Mouse (Mus musculus) CH12.LX (cell line): Measurements from ENCODE around the gene Ptprd. TPM values are rescaled to one million over a fixed set of nuclear protein-coding genes. Genes with fewer than 3 reads are reported as not detected.
"Not testable (repeated sequence)": the region's sequence is repeated elsewhere in the genome, so short reads cannot be mapped to it uniquely, and the experiment has no call there.

ENCODE experiments used
- DNase-seq: peaks from one replicate; pipeline ENCODE4 v3.0.0-alpha.2; 2013; ENCODE audit errors: extremely low read depth
- H3K27ac ChIP-seq: 2 replicates; pipeline ENCODE4 v1.5.1; 2012; ENCODE audit warnings: low read depth, mild to moderate bottlenecking, control low read depth, moderate library complexity; ENCODE audit not compliant: insufficient read depth
- H3K27me3 ChIP-seq: replicated peaks from 2 replicates; pipeline ENCODE3; 2012; ENCODE audit warnings: inconsistent platforms
- H3K36me3 ChIP-seq, 2 experiments: replicated peaks in 1 of 2; 2 replicates each; pipeline versions ENCODE3 to v1.6.1; 2012; ENCODE audit warnings: inconsistent platforms in 1 of 2, low read length in 1 of 2, mild to moderate bottlenecking in 1 of 2, mixed read lengths in 1 of 2, moderate library complexity in 1 of 2; ENCODE audit not compliant: control insufficient read depth in 1 of 2, insufficient read depth in 1 of 2
- H3K4me1 ChIP-seq, 2 experiments: 2 replicates each; pipeline ENCODE4 v1.6.1; 2012; ENCODE audit warnings: inconsistent platforms in 1 of 2, moderate library complexity in 1 of 2; ENCODE audit not compliant: insufficient read depth in 2 of 2, control insufficient read depth in 1 of 2
- H3K4me2 ChIP-seq: 2 replicates; pipeline ENCODE4 v1.6.1; 2012; ENCODE audit warnings: low read depth, mild to moderate bottlenecking, control low read depth; ENCODE audit not compliant: poor library complexity, insufficient read depth, severe bottlenecking
- H3K4me3 ChIP-seq, 3 experiments: fragments of 150-350 bp in 1 of 3; sonication (generic) in 1 of 3; replicated peaks in 1 of 3; 2 replicates each; pipeline versions ENCODE3 to v1.5.1; 2011 to 2012; ENCODE audit warnings: low read depth in 2 of 3, low read length in 2 of 3, mild to moderate bottlenecking in 2 of 3, moderate library complexity in 2 of 3, control low read depth in 1 of 3, improper control_type of control experiment in 1 of 3, inconsistent platforms in 1 of 3, mixed read lengths in 1 of 3; ENCODE audit not compliant: poor library complexity in 1 of 3
- H3K79me2 ChIP-seq: replicated peaks from 2 replicates; pipeline ENCODE4 v1.6.1; 2012; ENCODE audit warnings: mild to moderate bottlenecking, moderate library complexity; ENCODE audit not compliant: control insufficient read depth, poor library complexity, insufficient read depth, severe bottlenecking; ENCODE audit errors: extremely low read depth
- H3K9ac ChIP-seq: 2 replicates; pipeline ENCODE4 v1.6.1; 2012; ENCODE audit warnings: low read depth, mild to moderate bottlenecking, control low read depth, moderate library complexity; ENCODE audit not compliant: insufficient read depth
- H3K9me3 ChIP-seq: replicated peaks from 2 replicates; pipeline ENCODE3; 2012; ENCODE audit warnings: low read length, inconsistent platforms, mixed read lengths
- CHD1 ChIP-seq: IDR thresholded peaks from 2 replicates; pipeline ENCODE4 v1.6.1; 2012; ENCODE audit warnings: low read depth, low read length, improper control_type of control experiment, inconsistent platforms
- CHD2 ChIP-seq: IDR thresholded peaks from 2 replicates; pipeline ENCODE4 v1.6.1; 2011; ENCODE audit warnings: low read length, improper control_type of control experiment
- ELF1 ChIP-seq: IDR thresholded peaks from 2 replicates; pipeline ENCODE4 v1.6.1; 2014; ENCODE audit warnings: low read depth, mild to moderate bottlenecking, inconsistent platforms, low read length, improper control_type of control experiment
- ETS1 ChIP-seq: conservative IDR thresholded peaks from 2 replicates; pipeline ENCODE4 v1.6.1; 2012; ENCODE audit warnings: low read depth, mild to moderate bottlenecking, inconsistent platforms, low read length, improper control_type of control experiment, moderate library complexity
- IRF4 ChIP-seq: IDR thresholded peaks from 2 replicates; pipeline ENCODE4 v1.6.1; 2014; ENCODE audit warnings: low read depth, mild to moderate bottlenecking, inconsistent platforms, low read length, improper control_type of control experiment
- JUN ChIP-seq: IDR thresholded peaks from 2 replicates; pipeline ENCODE4 v1.6.1; 2011; ENCODE audit warnings: low read depth, mild to moderate bottlenecking, low read length, improper control_type of control experiment, moderate library complexity; ENCODE audit not compliant: insufficient read depth
- JUND ChIP-seq: conservative IDR thresholded peaks from 2 replicates; pipeline ENCODE4 v1.6.1; 2011; ENCODE audit warnings: low read depth, low read length, improper control_type of control experiment
- KAT2A ChIP-seq: IDR thresholded peaks from 2 replicates; pipeline ENCODE4 v1.6.1; 2012; ENCODE audit warnings: low read length, improper control_type of control experiment, inconsistent platforms; ENCODE audit not compliant: insufficient replicate concordance
- MEF2A ChIP-seq: IDR thresholded peaks from 2 replicates; pipeline ENCODE4 v1.6.1; 2014; ENCODE audit warnings: low read depth, mild to moderate bottlenecking, inconsistent platforms, low read length, improper control_type of control experiment, borderline replicate concordance
- NELFE ChIP-seq: IDR thresholded peaks from 2 replicates; pipeline ENCODE4 v1.6.1; 2011; ENCODE audit warnings: low read depth, low read length, improper control_type of control experiment
- NRF1 ChIP-seq: IDR thresholded peaks from 2 replicates; pipeline ENCODE4 v1.6.1; 2014; ENCODE audit warnings: low read depth, mild to moderate bottlenecking, inconsistent platforms, low read length, improper control_type of control experiment, moderate library complexity
- POLR2AphosphoS2 ChIP-seq: IDR thresholded peaks from 2 replicates; pipeline ENCODE4 v1.6.1; 2011; ENCODE audit warnings: low read depth, low read length, improper control_type of control experiment
- RAD21 ChIP-seq: IDR thresholded peaks from 2 replicates; pipeline ENCODE4 v1.6.1; 2011; ENCODE audit warnings: low read depth, mild to moderate bottlenecking, low read length, improper control_type of control experiment, moderate library complexity
- RCOR1 ChIP-seq: conservative IDR thresholded peaks from 2 replicates; pipeline ENCODE4 v1.6.1; 2012; ENCODE audit warnings: low read depth, mild to moderate bottlenecking, inconsistent platforms, low read length, improper control_type of control experiment
- SMC3 ChIP-seq: IDR thresholded peaks from 2 replicates; pipeline ENCODE4 v1.6.1; 2011; ENCODE audit warnings: low read depth, low read length, improper control_type of control experiment
- TBP ChIP-seq: conservative IDR thresholded peaks from 2 replicates; pipeline ENCODE4 v1.6.1; 2011; ENCODE audit warnings: low read depth, low read length, improper control_type of control experiment
- TCF12 ChIP-seq: IDR thresholded peaks from 2 replicates; pipeline ENCODE4 v1.6.1; 2014; ENCODE audit warnings: low read depth, mild to moderate bottlenecking, inconsistent platforms, low read length, improper control_type of control experiment
- ZC3H11A ChIP-seq: IDR thresholded peaks from 2 replicates; pipeline ENCODE4 v1.6.1; 2012; ENCODE audit warnings: low read depth, mild to moderate bottlenecking, inconsistent platforms, low read length, improper control_type of control experiment
- dilution Hi-C: fragments of 300-500 bp; cut with MboI; formaldehyde crosslinking; loops from 2 replicates; pipeline ENCODE4 v1.14.3; 2020; ENCODE audit warnings: low sequenced_read_pairs; ENCODE audit not compliant: extremely low pct_unique_long_range_greater_than_20kb, extremely low pct_ligation_motif_present
- in situ Hi-C: fragments of 300-500 bp; cut with MboI; formaldehyde crosslinking; loops from 3 replicates; pipeline ENCODE4 v1.14.3; 2019; ENCODE audit warnings: low sequenced_read_pairs, low pct_ligation_motif_present, low pct_unique_long_range_greater_than_20kb, mixed read lengths
- polyA plus RNA-seq: library from polyadenylated mRNA; unstranded; fragments of >175 nt; gene quantifications from 2 replicates; pipeline ENCODE4 v1.2.1, GENCODE M21; 2012; ENCODE audit warnings: low read depth; ENCODE audit not compliant: insufficient read length
- total RNA-seq, 2 experiments: library from RNA; depleted of rRNA; stranded (reverse); fragments of 300-350 nt in 1 of 2; fragments of >200 nt in 1 of 2; gene quantifications; 2 replicates each; pipeline ENCODE4 v1.2.3; 2012 to 2014

Ptprd gene
- total and polyA plus RNA-seq, 3 experiments, result not detected

DNA sequence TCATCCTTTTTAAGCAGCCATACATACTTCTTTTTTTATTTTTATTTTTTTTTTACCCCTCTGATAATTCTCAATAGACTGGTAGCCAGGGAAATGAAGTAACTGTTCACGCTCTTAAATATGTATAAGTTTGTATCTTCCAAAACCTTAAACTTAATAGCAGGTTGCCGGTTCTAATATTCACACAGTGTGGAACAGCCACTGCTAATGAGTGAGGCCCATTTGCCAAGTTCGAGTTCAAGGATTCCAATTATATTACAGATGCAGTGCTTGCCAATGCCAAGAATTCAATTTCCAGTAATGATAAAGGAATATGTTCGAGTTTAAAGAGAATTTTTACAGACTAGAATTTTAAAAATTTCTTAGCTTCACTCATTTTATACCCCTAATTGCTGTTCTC lies 322.3 kb downstream of the Ptprd start:
- Histone ChIP-seq H3K27me3 (no peaks in the 10 kb centered on the region), H3K4me3 (no peak overlapping the region), H3K27ac (no peak overlapping the region), H3K4me2 (no peak overlapping the region), H3K36me3 (no peaks in the 10 kb centered on the region), H3K79me2 (no peaks in the 10 kb centered on the region), H3K9me3 (peaks cover 24% of the 10 kb centered on the region), H3K4me1 (no peaks in the 10 kb centered on the region), H3K9ac (no peak overlapping the region)
- in situ Hi-C loops, result no loop called here
- no peak for DNase-seq
- dilution Hi-C loops, result no loop called here
- TF ChIP-seq MEF2A (no peak), SMC3 (no peak), CHD2 (no peak), TBP (no peak), KAT2A (no peak), POLR2AphosphoS2 (no peak), JUN (no peak), ETS1 (no peak), RAD21 (no peak), CHD1 (no peak), NRF1 (no peak), NELFE (no peak), RCOR1 (no peak), TCF12 (no peak)

DNA sequence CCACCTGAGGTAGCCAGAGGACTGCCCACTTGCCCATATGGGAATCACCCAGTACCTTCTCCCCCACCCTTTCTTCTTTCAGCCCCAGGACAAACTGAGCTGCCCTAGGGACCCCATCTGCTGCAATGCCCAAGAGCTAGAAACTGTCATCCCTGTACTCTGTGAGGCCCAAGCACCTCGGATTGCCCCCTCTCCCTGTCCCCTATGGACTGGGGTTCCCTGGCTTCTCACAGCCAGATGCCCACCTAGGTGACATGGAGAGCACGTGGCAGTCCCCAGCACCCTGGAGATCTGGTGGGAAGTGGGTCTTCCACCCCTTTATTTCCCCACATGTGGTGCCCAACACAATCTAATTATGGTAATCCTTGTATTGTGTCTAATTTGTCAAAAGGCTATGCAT lies 331.5 kb downstream of the Ptprd start:
- no peak overlapping the region for H3K4me3 ChIP-seq
- no peaks in the 10 kb centered on the region for H3K36me3 ChIP-seq
- in situ Hi-C loops, result no loop called here
- no peak overlapping the region for H3K4me2 ChIP-seq
- no peaks in the 10 kb centered on the region for H3K4me1 ChIP-seq
- TF ChIP-seq ZC3H11A, result no peak
- no peaks in the 10 kb centered on the region for H3K27me3 ChIP-seq
- no peaks in the 10 kb centered on the region for H3K79me2 ChIP-seq
- H3K9ac ChIP-seq, result no peak overlapping the region
- dilution Hi-C loops, result no loop called here
- no peak for DNase-seq
- H3K9me3 ChIP-seq, result peaks cover 14% of the 10 kb centered on the region
- no peak overlapping the region for H3K27ac ChIP-seq

DNA sequence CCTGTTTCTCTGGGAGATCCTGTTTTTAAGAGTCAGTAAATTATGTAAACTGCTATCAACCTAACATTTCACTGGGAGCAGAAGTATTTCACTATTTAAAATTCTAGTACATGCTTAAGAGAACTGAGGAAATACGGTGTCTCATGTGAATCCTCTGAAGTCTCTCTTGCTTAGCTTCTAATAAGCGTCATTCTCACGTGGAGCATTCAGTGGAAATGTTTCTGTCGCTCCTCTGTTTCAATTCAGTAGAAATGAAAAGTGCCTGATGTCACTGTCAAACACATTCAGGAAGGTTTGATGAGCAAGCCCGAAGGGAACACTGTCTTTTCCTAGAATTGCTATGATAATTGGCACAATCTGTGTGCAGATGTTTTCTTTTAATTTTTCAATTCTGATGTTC lies 350.5 kb downstream of the Ptprd start:
- TF ChIP-seq IRF4 (no peak), KAT2A (no peak), JUND (no peak), ELF1 (no peak)
- Histone ChIP-seq H3K36me3 (no peaks in the 10 kb centered on the region), H3K27ac (no peak overlapping the region), H3K4me1 (no peaks in the 10 kb centered on the region), H3K4me3 (no peak overlapping the region), H3K79me2 (no peaks in the 10 kb centered on the region), H3K27me3 (no peaks in the 10 kb centered on the region), H3K4me2 (no peak overlapping the region), H3K9ac (no peak overlapping the region), H3K9me3 (peaks cover 19% of the 10 kb centered on the region)
- in situ Hi-C loops, result no loop called here
- dilution Hi-C loops, result no loop called here
- no peak for DNase-seq

DNA sequence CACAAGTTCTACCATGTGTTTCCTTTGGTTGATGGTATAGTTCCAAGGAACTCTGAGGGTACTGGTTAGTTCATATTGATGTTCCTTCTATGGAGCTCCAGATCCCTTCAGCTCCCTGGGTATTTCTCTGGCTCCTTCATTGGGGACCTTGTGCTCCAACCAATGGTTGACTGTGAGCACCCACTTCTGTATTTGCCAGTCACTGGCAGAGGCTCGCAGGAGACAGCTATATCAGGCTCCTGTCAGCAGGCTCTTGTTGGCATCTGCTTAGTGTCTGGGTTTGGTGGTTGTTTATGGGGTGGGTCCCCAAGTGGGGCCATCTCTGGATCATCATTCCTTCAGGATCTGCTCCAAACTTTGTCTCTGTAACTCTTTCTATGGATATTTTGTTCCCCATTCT lies 414.4 kb downstream of the Ptprd start:
- in situ Hi-C loops, result not testable (repeated sequence)

More for the DNA sequence above, 414.4 kb downstream of the Ptprd start:
- H3K4me3 ChIP-seq, H3K4me1 ChIP-seq, dilution Hi-C loops, H3K27me3 ChIP-seq, H3K27ac ChIP-seq, DNase-seq, H3K9ac ChIP-seq, H3K4me2 ChIP-seq, H3K79me2 ChIP-seq, H3K9me3 ChIP-seq, H3K36me3 ChIP-seq: not testable (repeated sequence)
